Mouse (Mus musculus) testis, postnatal 10 days (tissue): ENCODE measurements around the gene Mgmt.

Experiments used
- DNase-seq: peaks from one replicate; pipeline ENCODE4 v3.0.0; 2021; ENCODE audit warnings: low spot score

The Mgmt gene

GRCm38 (mm10) chr7:136894106-136894986 is at the start of gene Mgmt:
Gene Mgmt, plus strand, starts transcription at chr7:136894614.
- DNase-seq, result peak; percentile 95

GRCm38 (mm10) chr7:136844835-136845234 is 49.6 kb upstream of the Mgmt start:
- DNase-seq, result no peak

- DNase-seq, result no peak
Measured at GRCm38 (mm10) chr7:136845321-136845720, 49.1 kb upstream of the Mgmt start.

- no peak for DNase-seq
Measured at GRCm38 (mm10) chr7:136846086-136846620, 48.3 kb upstream of the Mgmt start.

- DNase-seq, result no peak
Measured at GRCm38 (mm10) chr7:136847601-136848000, 46.8 kb upstream of the Mgmt start.

- DNase-seq, result no peak
Measured at GRCm38 (mm10) chr7:136848761-136849160, 45.7 kb upstream of the Mgmt start.

- no peak for DNase-seq
Measured at GRCm38 (mm10) chr7:136849811-136850210, 44.6 kb upstream of the Mgmt start.

- no peak for DNase-seq
Measured at GRCm38 (mm10) chr7:136850339-136850738, 44.1 kb upstream of the Mgmt start.

- DNase-seq, result no peak
Measured at GRCm38 (mm10) chr7:136851946-136852345, 42.5 kb upstream of the Mgmt start.

- DNase-seq, result no peak
Measured at GRCm38 (mm10) chr7:136852721-136853120, 41.7 kb upstream of the Mgmt start.

GRCm38 (mm10) chr7:136864677-136865463 is 29.5 kb upstream of the Mgmt start:
- DNase-seq, result no peak

GRCm38 (mm10) chr7:136865876-136866275 is 28.5 kb upstream of the Mgmt start:
- DNase-seq, result no peak

- no peak for DNase-seq
Measured at GRCm38 (mm10) chr7:136866535-136866934, 27.9 kb upstream of the Mgmt start.

GRCm38 (mm10) chr7:136871535-136871934 is 22.9 kb upstream of the Mgmt start:
- no peak for DNase-seq

- no peak for DNase-seq
Measured at GRCm38 (mm10) chr7:136872059-136872458, 22.4 kb upstream of the Mgmt start.

- DNase-seq, result no peak
Measured at GRCm38 (mm10) chr7:136874396-136874795, 20.0 kb upstream of the Mgmt start.

- no peak for DNase-seq
Measured at GRCm38 (mm10) chr7:136880386-136880785, 14.0 kb upstream of the Mgmt start.

GRCm38 (mm10) chr7:136888161-136888560 is 6.3 kb upstream of the Mgmt start:
- no peak for DNase-seq

GRCm38 (mm10) chr7:136895356-136895755 is 942 bp downstream of the Mgmt start:
- no peak for DNase-seq

- no peak for DNase-seq
Measured at GRCm38 (mm10) chr7:136895851-136896250, 1.4 kb downstream of the Mgmt start.

GRCm38 (mm10) chr7:136897481-136897880 is 3.1 kb downstream of the Mgmt start:
- no peak for DNase-seq

GRCm38 (mm10) chr7:136898005-136898404 is 3.6 kb downstream of the Mgmt start:
- DNase-seq, result no peak

- no peak for DNase-seq
Measured at GRCm38 (mm10) chr7:136908616-136909144, 14.3 kb downstream of the Mgmt start.
